Mouse (Mus musculus) hindbrain, embryonic 11.5 days (tissue): ENCODE measurements around the gene Zfp664. TPM values are rescaled to one million over a fixed set of nuclear protein-coding genes. Genes with fewer than 3 reads are reported as not detected.
A peak's percentile ranks its signal among the peaks of the same experiment; 100 is the strongest.

Experiments
- ATAC-seq: fragments of 200-750 bp; cut with Nextera tagmentation; 2 replicates; pipeline ENCODE4 v1.8.0; 2017; ENCODE audit warnings: mild to moderate bottlenecking, moderate TSS enrichment, moderate library complexity; ENCODE audit not compliant: low FRiP score
- DNase-seq: peaks from one replicate; pipeline ENCODE4 v3.0.0-alpha.2; 2015; ENCODE audit warnings: low spot score
- H3K27ac ChIP-seq: fragments of 300-500 bp; sonication (generic); 2 replicates; pipeline ENCODE4 v1.5.1; 2014; ENCODE audit warnings: mild to moderate bottlenecking, low read depth, low read length
- H3K27me3 ChIP-seq: fragments of 300-500 bp; sonication (generic); 2 replicates; pipeline ENCODE4 v1.6.1; 2014; ENCODE audit warnings: mild to moderate bottlenecking, low read length, moderate library complexity, mixed read lengths; ENCODE audit not compliant: control insufficient read depth, insufficient read depth
- H3K36me3 ChIP-seq: fragments of 300-500 bp; sonication (generic); 2 replicates; pipeline ENCODE4 v1.6.1; 2014; ENCODE audit warnings: mild to moderate bottlenecking, low read length, moderate library complexity, mixed read lengths; ENCODE audit not compliant: control insufficient read depth, insufficient read depth
- H3K4me1 ChIP-seq: fragments of 300-500 bp; sonication (generic); replicated peaks from 2 replicates; pipeline ENCODE4 v1.6.1; 2014; ENCODE audit warnings: low read length, mixed read lengths; ENCODE audit not compliant: control insufficient read depth, insufficient read depth
- H3K4me2 ChIP-seq: fragments of 300-500 bp; sonication (generic); replicated peaks from 2 replicates; pipeline ENCODE4 v1.6.1; 2014; ENCODE audit warnings: mild to moderate bottlenecking, low read depth, low read length
- H3K4me3 ChIP-seq: fragments of 300-500 bp; sonication (generic); 2 replicates; pipeline ENCODE4 v1.5.1; 2014; ENCODE audit warnings: low read depth, low read length
- H3K9ac ChIP-seq: fragments of 300-500 bp; sonication (generic); 2 replicates; pipeline ENCODE4 v1.6.1; 2014; ENCODE audit warnings: low read depth, low read length
- H3K9me3 ChIP-seq: fragments of 300-500 bp; sonication (generic); 2 replicates; pipeline ENCODE4 v1.6.1; 2016; ENCODE audit warnings: low read length; ENCODE audit not compliant: control insufficient read depth
- WGBS: fragments of 180-500 bp; shearing (Covaris S2); extraction: QIAGEN DNeasy Blood & Tissue Kit; methylation state at CpG from one replicate; pipeline ENCODE4 v1.1.7; 2014; 5-methylcytosine and 5-hydroxymethylcytosine counted together
- polyA plus RNA-seq: library from polyadenylated mRNA; unstranded; fragments of >200 nt; fragmentation: Nextera tagmentation; extraction: Ambion mirVana; gene quantifications from 2 replicates; pipeline ENCODE4 v1.2.1, GENCODE M21; 2014

Zfp664 gene
- polyA plus RNA-seq, 1 experiment from 2014 or later = 168 TPM

- WGBS = 80% methylated on average over 7 of the region's 7 CpGs
- H3K4me1 ChIP-seq = no peaks in the 10 kb centered on the region
- H3K27me3 ChIP-seq = no peaks in the 10 kb centered on the region
- no peaks in the 10 kb centered on the region for H3K9me3 ChIP-seq
- no peak overlapping the region for H3K27ac ChIP-seq
- no peak overlapping the region for H3K9ac ChIP-seq
- H3K36me3 ChIP-seq = 0 out of 2 replicates have a peak, but pooled peaks cover 2% of the 10 kb centered on the region
- no peak overlapping the region for H3K4me3 ChIP-seq
- no peak overlapping the region for H3K4me2 ChIP-seq
- DNase-seq (no peak), ATAC-seq (no peak)
Observed at GRCm38 (mm10) chr5:124840202-124840601, 22.3 kb upstream of the Zfp664 start.

- 82% methylated on average over 2 of the region's 2 CpGs for WGBS
- no peak for DNase-seq
- H3K9ac ChIP-seq = no peak overlapping the region
Observed at GRCm38 (mm10) chr5:124840669-124841068, 21.8 kb upstream of the Zfp664 start.

GRCm38 (mm10) chr5:124843386-124843785 is 19.1 kb upstream of the Zfp664 start:
- WGBS = 69% methylated on average over 8 of the region's 8 CpGs
- H3K9me3 ChIP-seq = no peaks in the 10 kb centered on the region
- H3K4me1 ChIP-seq = no peaks in the 10 kb centered on the region
- H3K27me3 ChIP-seq = no peaks in the 10 kb centered on the region
- H3K4me3 ChIP-seq = no peak overlapping the region
- no peaks in the 10 kb centered on the region for H3K36me3 ChIP-seq
- H3K9ac ChIP-seq = no peak overlapping the region
- H3K4me2 ChIP-seq = no peak overlapping the region
- H3K27ac ChIP-seq = peak overlapping the region; percentile 11; the same call in 1 of the 2 replicates
- ATAC-seq (no peak), DNase-seq (peak; percentile 7)

More at GRCm38 (mm10) chr5:124840669-124841068, 21.8 kb upstream of the Zfp664 start:
- no peak for ATAC-seq
- H3K4me3 ChIP-seq = no peak overlapping the region
- H3K4me1 ChIP-seq = no peaks in the 10 kb centered on the region
- no peaks in the 10 kb centered on the region for H3K27me3 ChIP-seq
- H3K27ac ChIP-seq = no peak overlapping the region
- H3K4me2 ChIP-seq = no peak overlapping the region
- no peaks in the 10 kb centered on the region for H3K36me3 ChIP-seq
- no peaks in the 10 kb centered on the region for H3K9me3 ChIP-seq

- H3K4me1 ChIP-seq = no peaks in the 10 kb centered on the region
- no peak overlapping the region for H3K9ac ChIP-seq
- H3K27me3 ChIP-seq = no peaks in the 10 kb centered on the region
- no peak overlapping the region for H3K27ac ChIP-seq
- H3K9me3 ChIP-seq = no peaks in the 10 kb centered on the region
- H3K4me3 ChIP-seq = no peak overlapping the region
- ATAC-seq (no peak), DNase-seq (no peak)
- WGBS = 73% methylated on average over 4 of the region's 4 CpGs
- no peak overlapping the region for H3K4me2 ChIP-seq
- no peaks in the 10 kb centered on the region for H3K36me3 ChIP-seq
Observed at GRCm38 (mm10) chr5:124844929-124845328, 17.6 kb upstream of the Zfp664 start.

- DNase-seq = no peak
Observed at GRCm38 (mm10) chr5:124847014-124847413, 15.5 kb upstream of the Zfp664 start.

GRCm38 (mm10) chr5:124848994-124849393 is 13.5 kb upstream of the Zfp664 start:
- Histone ChIP-seq H3K27ac (no peak overlapping the region), H3K4me2 (no peak overlapping the region), H3K4me1 (no peaks in the 10 kb centered on the region), H3K4me3 (no peak overlapping the region), H3K36me3 (no peaks in the 10 kb centered on the region), H3K9me3 (no peaks in the 10 kb centered on the region), H3K9ac (no peak overlapping the region), H3K27me3 (no peaks in the 10 kb centered on the region)
- ATAC-seq (no peak), DNase-seq (no peak)
- WGBS = 91% methylated on average over 3 of the region's 3 CpGs

More at GRCm38 (mm10) chr5:124847014-124847413, 15.5 kb upstream of the Zfp664 start:
- 88% methylated on average over 1 of the region's 1 CpGs for WGBS
- Histone ChIP-seq H3K27me3 (no peaks in the 10 kb centered on the region), H3K4me3 (no peak overlapping the region), H3K27ac (no peak overlapping the region), H3K9ac (no peak overlapping the region), H3K4me1 (no peaks in the 10 kb centered on the region), H3K9me3 (no peaks in the 10 kb centered on the region), H3K36me3 (no peaks in the 10 kb centered on the region), H3K4me2 (no peak overlapping the region)
- no peak for ATAC-seq

GRCm38 (mm10) chr5:124851572-124851971 is 10.9 kb upstream of the Zfp664 start:
- Histone ChIP-seq H3K4me2 (no peak overlapping the region), H3K4me1 (no peaks in the 10 kb centered on the region), H3K36me3 (no peaks in the 10 kb centered on the region), H3K4me3 (no peak overlapping the region), H3K27ac (no peak overlapping the region), H3K27me3 (no peaks in the 10 kb centered on the region), H3K9ac (no peak overlapping the region), H3K9me3 (no peaks in the 10 kb centered on the region)
- no peak for ATAC-seq
- no peak for DNase-seq
- 52% methylated on average over 4 of the region's 4 CpGs for WGBS

- no peak overlapping the region for H3K27ac ChIP-seq
- no peaks in the 10 kb centered on the region for H3K9me3 ChIP-seq
- no peak overlapping the region for H3K9ac ChIP-seq
- H3K4me1 ChIP-seq = no peaks in the 10 kb centered on the region
- DNase-seq (no peak), ATAC-seq (no peak)
- no peak overlapping the region for H3K4me3 ChIP-seq
- no peaks in the 10 kb centered on the region for H3K36me3 ChIP-seq
- H3K27me3 ChIP-seq = no peaks in the 10 kb centered on the region
- H3K4me2 ChIP-seq = no peak overlapping the region
- WGBS = 38% methylated on average over 2 of the region's 2 CpGs
Observed at GRCm38 (mm10) chr5:124852294-124852693, 10.2 kb upstream of the Zfp664 start.

- Histone ChIP-seq H3K9me3 (no peaks in the 10 kb centered on the region), H3K4me3 (no peak overlapping the region), H3K4me1 (no peaks in the 10 kb centered on the region), H3K36me3 (no peaks in the 10 kb centered on the region), H3K9ac (no peak overlapping the region), H3K27ac (no peak overlapping the region), H3K4me2 (no peak overlapping the region), H3K27me3 (no peaks in the 10 kb centered on the region)
- DNase-seq (no peak), ATAC-seq (no peak)
- 85% methylated on average over 2 of the region's 2 CpGs for WGBS
Observed at GRCm38 (mm10) chr5:124853079-124853478, 9.4 kb upstream of the Zfp664 start.
